Mouse (Mus musculus): Measurements from ENCODE around the gene Vmn1r1. TPM values are rescaled to one million over a fixed set of nuclear protein-coding genes. Genes with fewer than 3 reads are reported as not detected.
A peak's percentile ranks its signal among the peaks of the same experiment; 100 is the strongest.

Vmn1r1 gene
- total RNA-seq, 2 experiments from 2014 or later = not detected

DNA sequence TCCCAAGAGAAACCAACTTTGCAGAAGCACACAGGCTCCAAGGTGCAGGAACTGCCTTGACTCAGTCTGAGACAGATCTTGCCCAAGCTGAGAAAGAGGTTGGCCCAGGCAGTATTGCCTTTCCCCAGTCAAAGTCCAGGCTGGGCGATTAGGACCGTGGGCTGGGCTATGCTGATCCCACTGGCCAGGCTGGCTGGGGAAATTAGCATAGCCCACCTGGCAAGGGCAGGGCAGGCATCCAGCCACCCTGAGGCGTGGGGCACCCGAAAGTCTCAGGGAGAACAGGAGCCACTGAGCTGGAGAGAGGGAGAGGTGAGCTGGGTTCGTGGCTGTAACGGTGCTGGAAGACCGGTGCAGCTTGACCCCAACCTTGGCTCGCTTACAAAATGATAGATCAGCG lies 24.3 kb downstream of the Vmn1r1 start:
- DNase-seq = no peak
- intact Hi-C loops (cut with DNase I; ENCODE audit: low total_unique reads) = loop anchor here (5.0 to 10.0 kb wide), 2 partner anchors 175 to 253 kb away; no protein-coding TSS in a partner anchor

DNA sequence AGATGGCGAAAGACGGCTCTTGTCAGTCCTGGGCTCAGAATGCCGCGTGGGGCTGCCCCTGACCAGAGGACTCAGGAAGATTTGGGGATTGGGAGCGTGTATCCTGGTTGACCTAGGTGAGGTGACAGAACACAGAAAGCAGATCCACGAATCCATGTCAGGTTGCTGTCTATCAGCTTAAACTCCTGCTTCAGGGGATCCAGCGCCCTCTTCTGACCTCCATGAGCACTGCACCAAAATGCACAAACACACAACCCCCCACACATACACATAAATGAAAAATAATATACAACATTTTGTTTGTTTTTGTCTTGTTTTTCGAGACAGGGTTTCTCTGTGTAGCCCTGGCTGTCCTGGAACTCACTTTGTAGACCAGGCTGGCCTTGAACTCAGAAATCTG lies 26.1 kb downstream of the Vmn1r1 start:
- intact Hi-C loops (cut with DNase I; ENCODE audit: low total_unique reads) = no loop called here
- no peak for DNase-seq

DNA sequence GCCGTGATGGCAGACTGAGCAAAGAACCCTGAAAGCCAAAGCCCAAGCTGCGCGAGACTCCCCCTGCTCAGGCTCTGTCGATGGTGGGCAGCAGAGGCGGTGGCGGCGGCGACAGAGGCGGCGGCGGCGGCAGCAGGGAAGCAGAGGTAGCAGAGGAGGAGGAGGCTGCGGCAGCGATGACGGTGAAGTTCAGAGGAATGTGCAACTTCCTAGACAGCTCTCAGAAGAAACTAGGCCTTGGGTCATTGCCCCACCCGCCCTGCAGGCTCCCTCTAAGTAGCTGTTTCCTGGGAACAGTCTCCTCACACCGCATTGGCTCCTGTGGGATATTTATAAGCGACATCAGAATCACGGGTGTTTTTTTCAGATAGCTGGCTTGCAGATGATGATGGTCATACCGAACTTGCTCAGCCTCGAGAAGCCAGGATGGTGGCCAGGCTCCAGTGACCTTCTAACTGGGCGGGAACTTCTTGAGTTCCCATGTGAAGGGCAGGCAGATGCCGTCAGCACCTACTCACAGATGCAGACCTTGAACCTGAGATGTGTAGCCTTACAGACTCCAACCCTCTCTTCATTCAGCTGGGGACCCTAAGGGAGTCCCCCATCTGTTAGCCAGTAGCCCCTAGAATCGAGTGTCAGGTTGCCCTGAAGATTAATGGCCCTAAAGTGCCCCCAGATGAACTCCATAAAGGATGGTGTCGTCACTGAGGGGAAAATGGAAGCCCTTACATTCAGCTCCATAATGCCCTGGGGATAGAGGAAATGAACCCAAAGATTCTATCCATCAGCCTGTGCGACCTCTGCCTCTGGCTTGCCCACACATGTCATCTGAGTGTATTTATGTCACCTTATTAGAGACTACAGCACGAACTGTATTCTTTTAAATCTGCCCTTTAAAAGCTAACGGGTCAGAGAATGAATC lies 26.8 kb downstream of the Vmn1r1 start:
- DNase-seq = no peak
- intact Hi-C loops (cut with DNase I; ENCODE audit: low total_unique reads) = no loop called here

DNA sequence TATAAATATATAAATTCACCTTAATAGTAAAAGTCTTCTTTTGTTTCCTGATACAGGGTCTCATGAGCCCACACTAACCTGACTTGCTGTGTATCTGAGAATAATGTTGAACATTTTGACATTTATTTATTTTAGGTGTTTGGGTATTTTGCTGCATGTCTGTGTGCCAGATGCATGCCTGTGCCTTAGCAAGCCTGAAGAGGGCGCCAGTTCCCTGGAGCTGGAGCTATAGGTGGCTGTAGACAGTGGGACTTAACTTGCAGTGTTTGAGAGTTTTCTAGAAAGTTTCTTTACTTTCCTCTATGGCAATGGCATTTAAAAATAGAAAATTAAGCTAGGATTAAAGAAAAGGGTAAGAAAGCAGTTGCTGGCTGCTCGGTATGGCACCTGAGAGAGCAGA lies 33.5 kb downstream of the Vmn1r1 start:
- DNase-seq = no peak
- intact Hi-C loops (cut with DNase I; ENCODE audit: low total_unique reads) = no loop called here

DNA sequence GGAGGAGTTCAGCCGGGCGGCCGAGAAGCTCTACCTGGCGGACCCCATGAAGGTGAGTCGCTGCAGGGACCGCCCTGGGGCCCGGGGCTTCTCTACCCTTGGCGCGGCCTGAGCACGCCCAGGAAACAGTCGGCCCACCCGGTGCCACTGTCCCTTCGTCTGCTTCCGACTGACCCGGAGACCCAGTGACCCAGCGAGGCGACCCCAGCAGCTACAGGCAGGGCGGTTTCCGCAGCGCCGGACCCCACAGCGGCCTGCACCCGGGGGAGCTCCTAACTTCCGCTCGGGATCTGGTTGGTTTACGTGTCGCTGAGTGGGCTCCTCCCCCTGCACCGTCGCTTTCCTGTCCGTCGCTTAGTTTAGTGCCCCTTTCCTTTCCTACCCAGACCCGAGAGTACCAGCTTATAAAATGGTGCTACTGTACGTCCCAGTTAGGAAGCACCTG lies 39.3 kb downstream of the Vmn1r1 start:
- intact Hi-C loops (cut with DNase I; ENCODE audit: low total_unique reads) = loop anchor here (10.0 kb wide), 1 partner anchor 410 kb away; no protein-coding TSS in a partner anchor
- peak; percentile 87 for DNase-seq

DNA sequence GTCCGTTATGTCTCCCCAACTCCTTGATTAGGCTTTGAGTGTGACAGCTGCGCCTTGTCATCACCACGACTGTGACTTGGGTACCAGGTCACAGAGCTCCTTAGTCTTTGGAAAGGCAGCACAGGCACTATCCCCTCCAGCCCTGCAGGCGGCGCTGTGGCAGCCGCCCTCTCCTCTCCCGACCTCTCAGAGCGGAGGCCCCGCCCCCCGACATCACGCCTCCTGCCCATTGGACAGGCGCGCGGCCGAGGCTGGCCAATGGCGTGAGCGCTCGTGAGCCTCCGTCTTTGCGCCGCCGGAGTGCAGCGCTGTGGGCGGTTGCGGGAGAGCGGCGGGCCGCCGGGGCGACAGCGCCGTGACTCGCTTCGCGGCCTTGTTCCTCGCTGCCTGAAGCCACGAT lies 39.8 kb downstream of the Vmn1r1 start, which contains the start of gene Srp9:
Gene Srp9, plus strand, starts transcription at position 232 of the 400 bp plus-strand sequence.
- peak; percentile 99 for DNase-seq
- intact Hi-C loops (cut with DNase I; ENCODE audit: low total_unique reads) = loop anchor here (10.0 kb wide), 1 partner anchor 410 kb away; no protein-coding TSS in a partner anchor

DNA sequence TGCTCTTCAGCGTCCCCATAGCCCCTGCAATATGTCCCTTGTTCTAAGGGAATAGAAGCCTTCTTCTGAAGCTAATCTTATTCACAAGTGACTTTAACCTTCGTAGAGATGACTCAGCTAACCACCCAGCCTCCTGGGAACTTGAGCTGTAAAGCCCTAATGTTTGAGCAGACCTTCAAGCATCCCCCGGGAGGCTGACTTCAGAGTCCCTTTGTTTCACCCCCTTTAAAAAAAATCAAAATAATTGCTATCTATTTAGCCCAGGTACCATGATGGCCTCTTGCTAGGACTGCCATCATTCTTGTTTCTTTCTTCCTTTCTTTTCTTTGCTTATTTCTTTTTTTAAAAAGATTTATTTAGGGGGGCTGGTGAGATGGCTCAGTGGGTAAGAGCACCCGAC lies 41.9 kb downstream of the Vmn1r1 start:
- intact Hi-C loops (cut with DNase I; ENCODE audit: low total_unique reads) = loop anchor here (10.0 kb wide), 1 partner anchor 412 kb away; no protein-coding TSS in a partner anchor
- DNase-seq = no peak

DNA sequence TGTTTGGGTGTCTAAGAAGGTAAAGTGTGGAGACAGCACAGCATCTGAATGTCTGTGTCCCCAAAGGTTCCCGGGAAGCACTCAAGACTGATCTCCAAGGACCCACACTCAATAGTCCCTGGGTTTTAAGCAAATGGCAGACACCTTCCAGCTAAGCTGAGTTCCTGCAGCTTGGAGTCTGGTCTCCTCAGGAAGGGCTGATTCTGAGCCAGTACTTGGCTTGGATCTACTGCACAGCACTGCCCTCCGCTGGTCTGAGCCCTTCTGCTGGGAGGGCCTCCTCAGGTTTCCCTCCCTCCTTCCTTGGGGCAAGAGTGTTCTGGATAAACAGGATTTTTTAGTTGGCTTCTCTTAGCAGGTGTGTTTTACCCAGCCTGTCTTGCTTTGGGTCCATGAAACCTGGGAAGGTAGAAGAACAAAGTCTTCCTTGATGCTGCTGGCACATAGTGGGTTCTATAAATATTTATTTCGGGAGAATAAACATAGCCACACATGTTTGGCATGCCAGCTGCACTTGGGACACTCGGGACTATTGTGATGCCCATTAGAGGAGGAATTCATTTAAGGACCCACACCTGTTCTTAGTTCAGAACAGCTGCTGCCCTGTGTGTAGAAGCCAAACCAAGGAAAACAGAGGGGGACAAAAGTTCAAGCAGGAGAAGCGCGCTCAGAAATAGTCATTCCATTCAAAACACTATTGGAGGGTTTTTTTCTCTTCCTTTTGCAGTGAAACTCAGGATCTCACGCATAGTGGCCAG lies 48.5 kb downstream of the Vmn1r1 start:
- peak; percentile 72 for DNase-seq
- intact Hi-C loops (cut with DNase I; ENCODE audit: low total_unique reads) = loop anchor here (2.0 kb wide), 1 partner anchor 227 kb away; no protein-coding TSS in a partner anchor

DNA sequence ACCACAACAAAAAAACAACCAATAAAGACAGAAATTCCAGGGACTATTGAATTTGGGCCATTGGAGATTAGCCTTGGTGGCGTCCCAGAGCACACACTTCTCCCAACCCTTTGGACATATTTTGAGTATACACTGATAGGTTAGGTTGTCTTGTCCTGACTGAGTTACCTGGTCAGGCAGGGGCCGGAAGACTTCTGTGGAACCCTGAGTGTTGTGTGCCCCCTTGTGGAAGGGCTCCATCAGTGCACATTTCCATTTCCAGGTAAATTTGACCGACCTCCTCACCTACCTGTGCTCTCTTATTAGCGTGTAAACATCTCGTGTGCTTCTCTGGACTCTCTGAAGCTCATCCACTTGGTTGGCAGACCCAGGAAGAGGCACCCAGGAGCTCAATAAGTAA lies 49.1 kb downstream of the Vmn1r1 start:
- DNase-seq = no peak

DNA sequence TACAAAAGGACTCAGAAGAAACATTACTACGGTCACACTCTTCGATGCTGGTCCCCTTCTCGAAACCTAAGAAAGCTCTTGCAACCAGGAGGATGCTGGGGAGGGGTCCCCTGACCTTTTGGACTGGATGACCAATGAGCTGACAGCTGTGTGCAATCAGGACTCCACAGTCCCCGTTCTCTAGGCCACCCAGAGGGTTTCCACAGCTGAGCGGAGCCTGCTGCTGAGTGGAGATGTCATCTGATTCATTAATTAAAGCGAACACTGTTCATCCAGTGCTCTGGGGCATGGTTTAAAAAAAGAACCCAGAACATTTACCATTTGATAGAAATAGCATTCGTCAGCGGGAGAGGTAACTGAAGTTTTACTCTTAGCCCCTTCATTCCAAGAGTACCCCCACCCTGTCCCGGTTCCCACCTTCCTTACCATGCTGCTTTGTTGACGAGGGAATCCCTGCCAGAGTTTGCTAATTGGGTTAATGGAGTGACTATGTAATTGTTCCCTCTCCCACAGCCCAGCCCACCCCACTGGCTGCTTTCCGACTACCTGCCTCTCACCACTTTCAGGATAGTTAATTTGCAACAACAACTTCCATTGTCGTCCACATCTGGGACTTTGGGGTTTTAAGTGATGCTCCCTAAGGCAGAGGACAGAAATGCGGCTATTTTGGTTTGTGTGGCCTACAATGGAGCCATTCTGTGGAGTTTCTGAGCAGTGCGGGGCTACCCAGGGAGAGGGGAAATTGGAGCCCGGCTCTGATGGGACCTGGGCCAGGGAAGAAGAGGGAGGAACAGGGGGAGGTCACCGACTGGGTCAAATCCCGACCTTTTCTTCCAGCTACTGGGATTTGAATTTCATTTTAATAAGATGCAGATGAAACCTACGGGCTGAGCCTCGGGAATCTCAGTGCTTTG lies 50.4 kb downstream of the Vmn1r1 start:
- intact Hi-C loops (cut with DNase I; ENCODE audit: low total_unique reads) = loop anchor here (2.0 to 5.0 kb wide), 2 partner anchors 97 to 225 kb away; partner anchors contain the start of gene Enah
- DNase-seq = no peak

More for the DNA sequence above, 49.1 kb downstream of the Vmn1r1 start:
- intact Hi-C loops (cut with DNase I; ENCODE audit: low total_unique reads) = loop anchor here (2.0 kb wide), 1 partner anchor 226 kb away; no protein-coding TSS in a partner anchor

DNA sequence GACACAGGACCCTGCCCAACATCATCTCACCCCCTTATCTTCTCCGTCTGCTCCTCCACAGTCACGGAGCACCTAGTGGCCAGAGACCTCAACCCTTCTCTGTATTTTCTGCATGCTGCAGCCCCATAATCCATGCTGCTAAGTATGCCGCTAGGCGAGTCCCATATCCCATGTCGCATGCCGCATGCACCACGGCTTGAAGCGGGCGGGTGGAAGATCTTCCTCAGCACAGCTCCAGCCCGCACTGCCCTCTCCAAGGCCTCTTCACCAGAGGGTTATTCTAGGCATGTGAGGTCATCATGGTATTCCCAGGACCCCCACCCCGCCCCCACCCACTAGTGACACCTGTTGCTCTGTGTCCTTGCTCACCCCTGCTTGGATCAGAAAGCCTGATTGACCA lies 51.2 kb downstream of the Vmn1r1 start:
- intact Hi-C loops (cut with DNase I; ENCODE audit: low total_unique reads) = loop anchor here (5.0 kb wide), 1 partner anchor 96 kb away; the partner anchor contains the start of gene Enah

DNA sequence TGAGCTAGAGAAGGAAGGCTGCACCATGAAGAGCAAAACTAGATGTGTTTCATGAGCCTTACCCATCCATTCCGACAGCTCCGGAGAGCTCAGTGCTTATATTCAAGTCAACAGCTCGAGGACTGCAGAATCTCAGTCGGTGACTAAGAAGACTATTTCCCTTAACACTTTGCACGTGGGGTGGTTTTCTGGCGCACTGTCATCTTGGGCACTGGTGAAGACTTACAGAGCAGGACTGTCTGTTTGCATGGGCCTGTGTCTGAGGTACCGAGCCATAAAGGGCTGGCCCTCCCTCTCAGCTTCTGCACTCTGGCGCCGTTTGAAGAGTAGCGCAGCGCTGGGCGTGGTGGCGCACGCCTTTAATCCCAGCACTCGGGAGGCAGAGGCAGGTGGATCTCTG lies 51.9 kb downstream of the Vmn1r1 start:
- DNase-seq = no peak
- intact Hi-C loops (cut with DNase I; ENCODE audit: low total_unique reads) = loop anchor here (5.0 kb wide), 1 partner anchor 95 kb away; the partner anchor contains the start of gene Enah

More for the DNA sequence above, 51.2 kb downstream of the Vmn1r1 start:
- DNase-seq = no peak

DNA sequence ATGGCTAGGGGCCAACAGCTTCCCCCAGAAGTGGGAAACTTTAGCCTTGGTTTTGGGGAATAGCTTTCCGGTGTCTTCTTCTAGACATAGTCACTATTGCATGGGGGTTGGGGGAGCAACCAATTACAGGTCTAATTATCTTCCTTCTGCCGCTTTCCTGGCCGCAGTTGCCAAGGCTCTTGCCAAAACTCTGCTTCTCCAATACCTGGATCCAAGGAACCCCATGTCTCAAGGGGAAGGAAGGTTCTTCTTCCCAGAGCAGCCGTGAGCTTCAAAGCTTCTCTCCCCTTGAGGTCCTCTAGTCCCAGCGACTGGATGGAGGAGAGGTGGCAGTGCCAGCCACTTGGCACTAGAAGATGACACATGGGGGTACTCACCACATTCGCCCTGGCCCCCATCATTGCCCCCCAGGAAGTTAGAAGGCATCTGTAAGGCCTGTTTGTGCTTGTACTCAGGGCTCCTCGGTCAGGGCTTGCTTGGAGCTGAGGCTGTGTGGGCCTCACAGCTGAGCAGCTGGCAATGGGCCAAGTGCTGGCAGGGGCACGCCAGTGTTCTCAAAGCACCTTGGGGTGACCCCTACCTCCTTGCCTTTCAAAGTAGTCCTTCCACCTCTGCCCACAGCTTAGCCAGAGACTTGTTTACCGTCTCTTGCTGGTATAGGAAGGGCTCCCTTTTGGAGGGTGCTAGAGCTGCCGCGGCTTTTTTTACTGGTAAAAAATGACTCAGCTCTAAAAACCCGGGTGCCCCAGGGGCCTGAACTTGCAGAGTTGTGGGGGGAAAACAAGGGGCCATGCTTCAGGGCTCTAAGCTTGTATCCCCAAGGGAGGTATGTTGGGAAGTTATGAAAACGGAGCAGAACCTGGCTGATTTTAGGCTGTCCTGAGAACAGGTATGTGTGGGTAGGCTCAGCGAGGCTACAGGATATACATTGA lies 52.6 kb downstream of the Vmn1r1 start:
- peak; percentile 49 for DNase-seq
- intact Hi-C loops (cut with DNase I; ENCODE audit: low total_unique reads) = loop anchor here (5.0 kb wide), 1 partner anchor 94 kb away; the partner anchor contains the start of gene Enah

DNA sequence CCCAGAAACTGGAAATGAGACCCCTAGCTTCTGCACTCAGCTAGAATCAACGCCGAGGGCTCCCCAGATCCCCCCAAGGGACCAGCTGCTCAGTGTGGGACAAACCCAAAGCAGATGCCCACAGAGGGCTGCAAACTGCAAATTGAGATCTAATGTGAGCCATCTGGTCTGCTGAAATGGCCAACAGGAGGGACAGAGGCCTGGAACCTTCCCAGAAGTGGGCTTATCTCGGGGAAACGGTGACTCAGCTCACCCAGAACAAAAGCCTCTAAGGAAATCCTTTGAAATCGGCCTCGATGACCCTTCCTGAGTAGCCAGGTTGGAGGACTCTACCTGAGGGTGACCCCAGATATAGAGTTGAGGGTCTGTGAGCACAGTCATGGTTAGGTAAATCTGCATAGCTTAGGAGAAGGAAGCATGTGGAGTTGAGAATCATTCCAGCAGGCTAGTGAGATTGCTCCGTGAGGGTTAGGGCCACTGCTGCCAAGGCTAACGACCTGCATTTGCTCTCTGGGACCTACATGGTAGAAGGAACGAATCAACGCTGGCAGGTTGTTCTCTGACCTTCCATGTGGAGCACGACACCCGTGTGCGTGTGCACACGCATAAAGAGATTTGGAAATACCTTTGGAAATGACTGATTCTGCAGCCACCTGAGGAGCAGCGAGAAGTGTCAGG lies 53.4 kb downstream of the Vmn1r1 start:
- intact Hi-C loops (cut with DNase I; ENCODE audit: low total_unique reads) = loop anchor here (5.0 kb wide), 1 partner anchor 94 kb away; the partner anchor contains the start of gene Enah
- DNase-seq = no peak

DNA sequence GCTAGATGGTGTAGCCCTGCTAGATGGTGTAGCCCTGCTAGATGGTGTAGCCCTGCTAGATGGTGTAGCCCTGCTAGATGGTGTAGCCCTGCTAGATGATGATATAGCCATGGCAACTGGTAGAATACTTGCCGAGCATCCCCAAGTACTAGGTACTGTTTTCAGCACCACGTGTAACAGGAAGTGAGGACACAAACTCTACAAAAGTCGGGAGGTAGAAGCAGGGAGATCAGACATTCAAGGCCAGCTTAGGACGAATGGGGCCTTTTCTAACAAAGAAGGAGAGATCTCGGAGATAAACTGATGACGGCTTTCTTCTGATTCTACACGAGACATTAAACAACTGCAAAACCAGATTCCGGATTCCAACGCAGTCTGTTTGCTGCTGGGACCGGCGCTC lies 54.1 kb downstream of the Vmn1r1 start:
- DNase-seq = no peak
- intact Hi-C loops (cut with DNase I; ENCODE audit: low total_unique reads) = loop anchor here (5.0 kb wide), 1 partner anchor 93 kb away; the partner anchor contains the start of gene Enah

DNA sequence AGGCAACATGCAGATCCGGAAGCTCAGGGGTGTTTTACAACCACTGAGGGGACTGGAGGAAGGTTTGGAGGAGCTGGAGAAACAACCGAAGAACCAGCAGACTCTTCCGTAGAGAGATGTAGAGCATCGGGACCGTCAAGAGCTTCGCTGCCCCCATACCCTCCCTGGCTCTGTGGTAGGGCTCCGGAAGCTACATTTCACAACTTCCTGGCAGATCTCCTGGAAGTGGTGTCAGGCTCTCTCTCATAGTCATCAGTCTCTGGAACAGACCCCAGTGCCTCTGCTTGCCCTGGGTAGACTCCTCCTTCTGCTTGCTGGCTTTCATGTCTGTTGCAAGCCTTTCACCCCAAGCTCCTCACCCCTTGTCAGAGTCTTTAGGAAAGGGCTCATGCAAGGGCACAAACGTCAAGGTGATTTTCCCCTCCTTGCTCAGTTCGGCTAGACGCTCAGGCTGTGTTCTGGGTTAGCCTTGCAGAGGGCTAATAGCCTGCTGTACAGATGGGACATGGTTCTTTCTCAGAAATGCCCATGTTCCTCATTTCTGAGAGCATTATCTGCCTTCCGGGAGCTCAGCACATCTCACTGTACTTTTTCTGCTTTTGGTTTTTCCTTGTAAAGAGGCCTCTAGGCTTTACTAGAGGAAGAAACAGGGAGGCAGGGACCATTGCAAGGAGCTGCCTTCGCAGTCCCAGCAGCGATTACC lies 55.7 kb downstream of the Vmn1r1 start:
- intact Hi-C loops (cut with DNase I; ENCODE audit: low total_unique reads) = loop anchor here (2.0 kb wide), 1 partner anchor 218 kb away; no protein-coding TSS in a partner anchor
- peak; percentile 64 for DNase-seq
